Mouse (Mus musculus) stomach, embryonic 15.5 days (tissue): ENCODE results near the gene Hoxa2. TPM values are rescaled to one million over a fixed set of nuclear protein-coding genes. Genes with fewer than 3 reads are reported as not detected.

Experiments used
- ATAC-seq: fragments of 200-750 bp; cut with Nextera tagmentation; 2 replicates; pipeline ENCODE4 v1.8.0; 2017; ENCODE audit warnings: low read depth, moderate number of reproducible peaks, moderate TSS enrichment; ENCODE audit not compliant: insufficient read depth, low FRiP score
- H3K27ac ChIP-seq: fragments of 300-500 bp; sonication (generic); 2 replicates; pipeline ENCODE4 v1.5.1; 2015; ENCODE audit warnings: mild to moderate bottlenecking, inconsistent platforms
- H3K27me3 ChIP-seq: fragments of 300-500 bp; sonication (generic); replicated peaks from 2 replicates; pipeline ENCODE4 v1.6.1; 2015; ENCODE audit warnings: inconsistent platforms
- H3K36me3 ChIP-seq: fragments of 300-500 bp; sonication (generic); 2 replicates; pipeline ENCODE4 v1.6.1; 2015; ENCODE audit warnings: inconsistent platforms
- H3K4me1 ChIP-seq: fragments of 300-500 bp; sonication (generic); 2 replicates; pipeline ENCODE4 v1.6.1; 2015; ENCODE audit warnings: inconsistent platforms
- H3K4me2 ChIP-seq: fragments of 300-500 bp; sonication (generic); 2 replicates; pipeline ENCODE4 v1.6.1; 2015; ENCODE audit warnings: mild to moderate bottlenecking, inconsistent platforms
- H3K4me3 ChIP-seq: fragments of 300-500 bp; sonication (generic); replicated peaks from 2 replicates; pipeline ENCODE4 v1.5.1; 2015; ENCODE audit warnings: inconsistent platforms
- H3K9ac ChIP-seq: fragments of 300-500 bp; sonication (generic); 2 replicates; pipeline ENCODE4 v1.6.1; 2015; ENCODE audit warnings: inconsistent platforms
- H3K9me3 ChIP-seq: fragments of 300-500 bp; sonication (generic); 2 replicates; pipeline ENCODE4 v1.6.1; 2016; ENCODE audit warnings: inconsistent platforms
- WGBS: fragments of 180-500 bp; shearing (Covaris S2); methylation state at CpG from one replicate; pipeline ENCODE4 v1.1.7; 2015; 5-methylcytosine and 5-hydroxymethylcytosine counted together
- polyA plus RNA-seq: library from polyadenylated mRNA; unstranded; fragments of >200 nt; fragmentation: Nextera tagmentation; extraction: Ambion mirVana; gene quantifications from 2 replicates; pipeline ENCODE4 v1.2.1, GENCODE M21; 2015

Hoxa2 gene
- 8.8 and 12.2 TPM in 2 replicates for polyA plus RNA-seq

- Histone ChIP-seq H3K9ac (peak within 1 kb of the TSS; percentile 52), H3K4me1 (peaks cover 20% of the 10 kb centered on the region), H3K27me3 (peaks cover 6% of the 10 kb centered on the region; the same call in 1 of the 2 replicates), H3K36me3 (no peaks in the 10 kb centered on the region), H3K4me3 (peak within 1 kb of the TSS; percentile 45), H3K4me2 (peak within 1 kb of the TSS; percentile 58), H3K9me3 (no peaks in the 10 kb centered on the region), H3K27ac (peak within 1 kb of the TSS; percentile 89)
- ATAC-seq = peak; percentile 10; the same call in 1 of the 2 replicates
- 4% methylated on average over 25 of the region's 25 CpGs for WGBS
These were observed at the start of gene Hoxa2 for GRCm38 (mm10) chr6:52164626-52165440. TSS of gene Hoxa2 (minus strand) at chr6:52164831.

- Histone ChIP-seq H3K27ac (no peak overlapping the region), H3K4me1 (peaks cover 23% of the 10 kb centered on the region)
- 27% methylated on average over 5 of the region's 5 CpGs for WGBS
These were observed 49.6 kb upstream of the Hoxa2 start for GRCm38 (mm10) chr6:52214271-52214670.

GRCm38 (mm10) chr6:52213119-52213986 is 48.7 kb upstream of the Hoxa2 start, which contains the start of the genes Hoxa3 and Gm28308:
TSS of gene Hoxa3 (minus strand) at chr6:52213336.
TSS of gene Gm28308 (minus strand) at chr6:52213339.
- Histone ChIP-seq H3K4me3 (peak within 1 kb of the TSS; percentile 43), H3K36me3 (no peaks in the 10 kb centered on the region), H3K27me3 (peaks cover 88% of the 10 kb centered on the region), H3K9ac (peak within 1 kb of the TSS; percentile 35), H3K4me2 (peak within 1 kb of the TSS; percentile 50), H3K27ac (peak within 1 kb of the TSS; percentile 70), H3K4me1 (peaks cover 25% of the 10 kb centered on the region), H3K9me3 (no peaks in the 10 kb centered on the region)
- no peak for ATAC-seq
- 10% methylated on average over 38 of the region's 38 CpGs for WGBS

More at GRCm38 (mm10) chr6:52214271-52214670, 49.6 kb upstream of the Hoxa2 start:
- ATAC-seq = no peak
- Histone ChIP-seq H3K9me3 (no peaks in the 10 kb centered on the region), H3K4me2 (no peak overlapping the region), H3K36me3 (no peaks in the 10 kb centered on the region), H3K9ac (no peak overlapping the region), H3K4me3 (no peak overlapping the region), H3K27me3 (peaks cover 88% of the 10 kb centered on the region)

GRCm38 (mm10) chr6:52212556-52213118 is 48.0 kb upstream of the Hoxa2 start:
- Histone ChIP-seq H3K9ac (peak overlapping the region; percentile 35), H3K36me3 (no peaks in the 10 kb centered on the region), H3K9me3 (no peaks in the 10 kb centered on the region), H3K27ac (peak overlapping the region; percentile 70), H3K27me3 (peaks cover 85% of the 10 kb centered on the region), H3K4me2 (peak overlapping the region; percentile 50), H3K4me3 (peak overlapping the region; percentile 43), H3K4me1 (peaks cover 28% of the 10 kb centered on the region)
- ATAC-seq = no peak; the same call in 1 of the 2 replicates
- WGBS = 6% methylated on average over 22 of the region's 22 CpGs

GRCm38 (mm10) chr6:52211961-52212360 is 47.3 kb upstream of the Hoxa2 start:
- ATAC-seq = no peak
- Histone ChIP-seq H3K27ac (peak overlapping the region; percentile 70; the same call in 1 of the 2 replicates), H3K4me2 (peak overlapping the region; percentile 50), H3K9me3 (no peaks in the 10 kb centered on the region), H3K27me3 (peaks cover 87% of the 10 kb centered on the region), H3K9ac (no peak overlapping the region; the same call in 1 of the 2 replicates), H3K36me3 (no peaks in the 10 kb centered on the region), H3K4me1 (peaks cover 23% of the 10 kb centered on the region), H3K4me3 (peak overlapping the region; percentile 43)
- 9% methylated on average over 13 of the region's 13 CpGs for WGBS

- Histone ChIP-seq H3K4me1 (peaks cover 20% of the 10 kb centered on the region), H3K27me3 (peaks cover 87% of the 10 kb centered on the region), H3K27ac (0 out of 2 replicates have a peak overlapping the region, but pooled peaks have one; percentile 70), H3K36me3 (no peaks in the 10 kb centered on the region), H3K9ac (peak overlapping the region; percentile 20; the same call in 1 of the 2 replicates), H3K4me3 (peak overlapping the region; percentile 43), H3K9me3 (no peaks in the 10 kb centered on the region), H3K4me2 (peak overlapping the region; percentile 50)
- ATAC-seq = peak; percentile 43; the same call in 1 of the 2 replicates
- 2% methylated on average over 37 of the region's 37 CpGs for WGBS
These were observed 46.7 kb upstream of the Hoxa2 start for GRCm38 (mm10) chr6:52211170-52211935.

- Histone ChIP-seq H3K27ac (peak overlapping the region; percentile 13; the same call in 1 of the 2 replicates), H3K4me2 (peak overlapping the region; percentile 75), H3K9ac (peak overlapping the region; percentile 0; the same call in 1 of the 2 replicates), H3K9me3 (no peaks in the 10 kb centered on the region), H3K4me1 (peaks cover 22% of the 10 kb centered on the region), H3K36me3 (no peaks in the 10 kb centered on the region), H3K27me3 (peaks cover 86% of the 10 kb centered on the region), H3K4me3 (peak overlapping the region; percentile 38)
- ATAC-seq = no peak
- WGBS = 27% methylated on average over 12 of the region's 12 CpGs
These were observed 45.0 kb upstream of the Hoxa2 start for GRCm38 (mm10) chr6:52209685-52210046.

GRCm38 (mm10) chr6:52208868-52209684 is 44.4 kb upstream of the Hoxa2 start:
- H3K27me3 ChIP-seq = peaks cover 84% of the 10 kb centered on the region
- ATAC-seq = no peak
- H3K36me3 ChIP-seq = no peaks in the 10 kb centered on the region
- peaks cover 26% of the 10 kb centered on the region for H3K4me1 ChIP-seq
- H3K27ac ChIP-seq = peak overlapping the region; percentile 44
- H3K4me2 ChIP-seq = peak overlapping the region; percentile 75
- 20% methylated on average over 18 of the region's 18 CpGs for WGBS
- H3K9me3 ChIP-seq = no peaks in the 10 kb centered on the region
- peak overlapping the region; percentile 38 for H3K4me3 ChIP-seq
- H3K9ac ChIP-seq = peak overlapping the region; percentile 13; the same call in 1 of the 2 replicates

- Histone ChIP-seq H3K9me3 (no peaks in the 10 kb centered on the region), H3K4me3 (peak within 1 kb of the TSS; percentile 38), H3K4me2 (peak within 1 kb of the TSS; percentile 75), H3K36me3 (no peaks in the 10 kb centered on the region), H3K27me3 (peaks cover 78% of the 10 kb centered on the region), H3K9ac (peak within 1 kb of the TSS; percentile 13; the same call in 1 of the 2 replicates), H3K4me1 (peaks cover 26% of the 10 kb centered on the region), H3K27ac (peak within 1 kb of the TSS; percentile 72)
- no peak for ATAC-seq
- 5% methylated on average over 47 of the region's 47 CpGs for WGBS
These were observed 43.6 kb upstream of the Hoxa2 start, which contains the start of gene Hoxa6 for GRCm38 (mm10) chr6:52208072-52208867. TSS of gene Hoxa6 (minus strand) at chr6:52208722.
